Mouse (Mus musculus): ENCODE measurements at regions not wholly inside any gene's neighbourhood (a gene's known extent, or its start where the extent isn't known, plus 50 kb on each side); places are given as distances from the start of the nearest gene placed in this dataset.

GRCm38 (mm10) chr15:27033261-27033660, 137.9 kb upstream of the Fbxl7 start:
- no peak for TF ChIP-seq CTCF (IDR thresholded peaks at IDR 0.05; ENCODE audit: borderline replicate concordance, extremely low read depth, insufficient read depth, insufficient read length)
- no peak for TF ChIP-seq POLR2A (IDR thresholded peaks at IDR 0.05; ENCODE audit: borderline replicate concordance, extremely low read depth, insufficient read depth, insufficient read length, poor library complexity, severe bottlenecking)
